Mouse (Mus musculus) megakaryocyte, embryonic 14.5 days (primary cell): ENCODE data around the gene Wnt7a.

Experiments
- FLI1 ChIP-seq: IDR thresholded peaks from 2 replicates; pipeline ENCODE4 v1.6.1; 2012; ENCODE audit warnings: low read length, inconsistent platforms, mixed read lengths
- GATA1 ChIP-seq: IDR thresholded peaks from 3 replicates; pipeline ENCODE4 v1.6.1; 2012; ENCODE audit warnings: mixed read lengths, low read length, inconsistent platforms, borderline replicate concordance

DNA sequence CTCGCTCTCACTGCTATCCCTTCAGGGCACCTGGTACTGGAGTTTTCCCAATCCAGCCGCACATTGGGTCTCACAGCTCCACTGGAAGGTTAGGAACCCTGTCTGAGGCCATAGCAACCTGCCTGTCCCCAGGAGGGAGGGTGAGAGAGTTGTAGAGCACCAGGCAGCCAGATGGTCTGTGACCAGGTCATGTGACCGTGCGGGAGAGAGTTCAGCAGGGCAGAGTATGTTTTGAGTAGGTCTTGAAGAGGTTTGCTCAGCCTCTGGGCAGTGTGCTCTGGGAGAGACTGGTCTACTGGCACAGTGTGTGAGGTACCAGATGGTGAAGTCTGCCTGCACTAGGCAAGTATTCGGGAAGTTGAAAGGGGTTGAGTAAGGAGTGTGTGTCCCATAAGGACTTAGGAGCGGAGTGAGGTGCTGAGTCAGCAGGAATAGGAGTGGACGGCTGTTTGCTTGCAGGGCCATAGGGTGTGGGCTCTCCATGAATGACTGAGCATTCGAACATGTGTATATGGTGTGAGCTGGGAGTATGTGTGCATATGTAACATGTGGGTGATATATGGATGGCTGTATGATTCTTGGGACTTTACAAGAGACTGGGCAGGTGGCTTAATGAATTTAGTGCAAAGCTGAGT, 71.4 kb downstream of the Wnt7a start:
- TF ChIP-seq GATA1 (no peak), FLI1 (no peak)
